Mouse (Mus musculus) liver, postnatal 0 days (tissue): ENCODE data around the gene Tsku.

Experiments
- CTCF ChIP-seq: sonication (generic); IDR thresholded peaks from 2 replicates; pipeline ENCODE4 v1.5.1; 2016; ENCODE audit warnings: antibody characterized with exemption, low read depth
- EP300 ChIP-seq: IDR thresholded peaks from 2 replicates; pipeline ENCODE4 v1.6.1; 2016; ENCODE audit warnings: antibody characterized with exemption, low read depth, mild to moderate bottlenecking

- no peak for TF ChIP-seq EP300
- no peak for TF ChIP-seq CTCF
Measured at GRCm38 (mm10) chr7:98360621-98360990, 522 bp downstream of the Tsku start.
